Mouse (Mus musculus): ENCODE measurements around the gene Mknk2. TPM values are rescaled to one million over a fixed set of nuclear protein-coding genes. Genes with fewer than 3 reads are reported as not detected.

Gene Mknk2
- polyA plus RNA-seq, 1 experiment from 2014 or later: 56.2 TPM

GRCm38 (mm10) chr10:80621940-80622660 is 55.8 kb downstream of the Mknk2 start:
- H3K9me3 ChIP-seq: no peaks in the 10 kb centered on the region
- peak overlapping the region; percentile 96 for H3K27ac ChIP-seq
- ATAC-seq (ENCODE audit: low FRiP score): peak; percentile 95
- H3K9ac ChIP-seq: peak overlapping the region; percentile 97
- no peaks in the 10 kb centered on the region for H3K36me3 ChIP-seq
- H3K4me1 ChIP-seq (replicated peaks): peaks cover 42% of the 10 kb centered on the region
- H3K27me3 ChIP-seq: no peaks in the 10 kb centered on the region
- peak overlapping the region; percentile 68 for H3K4me2 ChIP-seq
- WGBS: under 1% methylated on average over 64 of the region's 64 CpGs
- H3K4me3 ChIP-seq: peak overlapping the region; percentile 81

GRCm38 (mm10) chr10:80621690-80621939 is 56.3 kb downstream of the Mknk2 start:
- ATAC-seq (ENCODE audit: low FRiP score): no peak; the same call in 1 of the 2 replicates
- H3K4me3 ChIP-seq: peak overlapping the region; percentile 81
- H3K27ac ChIP-seq: peak overlapping the region; percentile 96
- H3K27me3 ChIP-seq: no peaks in the 10 kb centered on the region
- 3% methylated on average over 9 of the region's 9 CpGs for WGBS
- H3K4me2 ChIP-seq: peak overlapping the region; percentile 68
- H3K9me3 ChIP-seq: no peaks in the 10 kb centered on the region
- H3K9ac ChIP-seq: peak overlapping the region; percentile 69
- peaks cover 42% of the 10 kb centered on the region for H3K4me1 ChIP-seq (replicated peaks)
- H3K36me3 ChIP-seq: no peaks in the 10 kb centered on the region

DNA sequence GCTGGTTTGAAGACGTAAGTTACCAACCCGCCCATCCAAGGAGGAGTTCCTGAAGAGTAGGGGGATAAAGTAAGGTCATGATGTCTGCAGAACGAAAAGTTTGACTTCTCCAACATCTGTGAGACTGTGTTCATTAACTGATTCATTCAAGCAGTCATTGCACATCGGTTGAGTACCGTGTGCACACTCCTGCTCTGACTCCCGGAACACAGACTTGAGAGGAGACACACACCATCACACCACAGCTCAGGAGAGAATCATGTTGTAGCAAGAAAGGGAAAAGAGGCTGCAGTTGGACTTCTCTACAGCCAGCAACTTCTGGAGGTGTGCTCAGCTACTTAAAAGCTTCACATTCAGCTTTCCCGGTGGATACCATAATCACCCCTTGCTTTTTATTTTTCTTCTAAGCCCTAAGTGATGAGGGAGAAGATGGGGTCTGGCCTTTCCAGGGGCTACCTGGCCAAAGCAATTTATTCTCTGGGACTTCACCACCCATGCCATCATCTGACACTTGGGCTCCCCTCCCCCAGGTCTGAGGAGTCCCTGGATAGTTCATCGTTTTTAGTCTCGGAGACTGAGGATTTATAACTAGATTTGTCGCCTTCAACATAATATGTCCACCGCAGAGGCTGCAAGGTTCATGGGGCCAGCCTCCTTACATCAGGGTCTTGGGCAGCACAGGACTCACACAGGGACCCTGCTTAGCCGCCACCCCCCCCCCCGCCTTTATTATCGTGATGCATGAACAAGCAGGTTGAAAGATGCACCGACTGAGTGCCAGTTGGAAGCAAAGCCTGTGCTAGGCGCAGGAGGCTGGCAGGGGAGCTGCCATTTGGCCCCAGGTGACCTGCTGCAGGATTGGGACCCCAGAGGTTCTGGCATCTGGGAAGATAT is 56.9 kb downstream of the Mknk2 start:
- H3K27me3 ChIP-seq: no peaks in the 10 kb centered on the region
- H3K9ac ChIP-seq: peak overlapping the region; percentile 69
- no peaks in the 10 kb centered on the region for H3K9me3 ChIP-seq
- peaks cover 38% of the 10 kb centered on the region for H3K4me1 ChIP-seq (replicated peaks)
- 58% methylated on average over 16 of the region's 16 CpGs for WGBS
- H3K36me3 ChIP-seq: peaks cover 4% of the 10 kb centered on the region
- no peak for ATAC-seq (ENCODE audit: low FRiP score)
- H3K4me2 ChIP-seq: peak overlapping the region; percentile 68
- peak overlapping the region; percentile 96 for H3K27ac ChIP-seq
- H3K4me3 ChIP-seq: peak overlapping the region; percentile 81

- WGBS: 87% methylated on average over 9 of the region's 9 CpGs
- H3K4me2 ChIP-seq: no peak overlapping the region
- no peak overlapping the region for H3K27ac ChIP-seq
- H3K4me1 ChIP-seq (replicated peaks): peaks cover 32% of the 10 kb centered on the region
- ATAC-seq (ENCODE audit: low FRiP score): no peak
- H3K9me3 ChIP-seq: no peaks in the 10 kb centered on the region
- no peaks in the 10 kb centered on the region for H3K27me3 ChIP-seq
- no peak overlapping the region for H3K9ac ChIP-seq
- H3K36me3 ChIP-seq: peaks cover 11% of the 10 kb centered on the region
- H3K4me3 ChIP-seq: no peak overlapping the region
These were observed 57.5 kb downstream of the Mknk2 start for GRCm38 (mm10) chr10:80620365-80620764.

- Histone ChIP-seq H3K9me3 (no peaks in the 10 kb centered on the region), H3K27me3 (no peaks in the 10 kb centered on the region), H3K36me3 (peaks cover 18% of the 10 kb centered on the region), H3K9ac (no peak overlapping the region), H3K4me2 (no peak overlapping the region), H3K27ac (no peak overlapping the region), H3K4me3 (no peak overlapping the region), H3K4me1 (replicated peaks) (peaks cover 25% of the 10 kb centered on the region)
- WGBS: 37% methylated on average over 8 of the region's 8 CpGs
- no peak for ATAC-seq (ENCODE audit: low FRiP score)
These were observed 58.3 kb downstream of the Mknk2 start for GRCm38 (mm10) chr10:80619465-80620244.

DNA sequence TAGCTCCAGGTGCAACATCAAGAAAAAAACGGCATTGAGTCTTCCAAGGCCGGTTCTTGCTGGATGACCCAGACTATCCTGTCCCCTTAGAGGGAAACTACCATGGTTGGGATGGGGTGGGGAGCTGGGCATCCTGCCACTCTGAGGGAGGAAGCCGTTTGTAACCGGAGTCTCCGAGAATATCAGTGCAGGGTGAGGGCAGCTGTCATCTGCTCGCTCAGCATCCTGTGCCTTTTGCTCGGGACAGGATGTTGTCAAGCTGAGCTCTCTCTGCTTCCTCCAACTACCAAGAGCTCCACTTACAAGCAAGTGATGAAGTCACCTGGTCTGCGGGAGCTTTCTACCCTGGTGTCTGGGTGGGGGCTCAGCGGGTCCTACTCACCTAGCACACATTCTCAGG is 59.7 kb downstream of the Mknk2 start:
- H3K36me3 ChIP-seq: peaks cover 33% of the 10 kb centered on the region
- no peaks in the 10 kb centered on the region for H3K9me3 ChIP-seq
- no peak overlapping the region for H3K27ac ChIP-seq
- H3K27me3 ChIP-seq: no peaks in the 10 kb centered on the region
- no peak overlapping the region for H3K4me3 ChIP-seq
- ATAC-seq (ENCODE audit: low FRiP score): no peak
- H3K9ac ChIP-seq: no peak overlapping the region
- peaks cover 10% of the 10 kb centered on the region for H3K4me1 ChIP-seq (replicated peaks)
- 69% methylated on average over 9 of the region's 9 CpGs for WGBS
- H3K4me2 ChIP-seq: no peak overlapping the region

Other genes starting within 250 kb of the Mknk2 start
- gene Tcf3, start 244.5 kb downstream of the Mknk2 start, polyA plus RNA-seq (2015; fragmentation: Nextera tagmentation; extraction: Ambion mirVana): 60.9 and 62.5 TPM in 2 replicates
- gene Onecut3, start 183.3 kb downstream of the Mknk2 start, polyA plus RNA-seq (2015; fragmentation: Nextera tagmentation; extraction: Ambion mirVana): 2.1 and 2.5 TPM in 2 replicates
- gene Atp8b3, start 139.0 kb downstream of the Mknk2 start, polyA plus RNA-seq (2015; fragmentation: Nextera tagmentation; extraction: Ambion mirVana): 1.2 and 1.3 TPM in 2 replicates
- 28.8 and 31.3 TPM in 2 replicates for gene Rexo1, start 116.6 kb downstream of the Mknk2 start, polyA plus RNA-seq (2015; fragmentation: Nextera tagmentation; extraction: Ambion mirVana)
- 4.6 and 4.9 TPM in 2 replicates for gene Klf16, start 100.8 kb downstream of the Mknk2 start, polyA plus RNA-seq (2015; fragmentation: Nextera tagmentation; extraction: Ambion mirVana)
- 93.8 and 96.2 TPM in 2 replicates for gene Abhd17a, start 87.8 kb downstream of the Mknk2 start, polyA plus RNA-seq (2015; fragmentation: Nextera tagmentation; extraction: Ambion mirVana)
- gene Scamp4, start 75.2 kb downstream of the Mknk2 start, polyA plus RNA-seq (2015; fragmentation: Nextera tagmentation; extraction: Ambion mirVana): 65.1 and 67.5 TPM in 2 replicates
- gene Adat3, start 75.2 kb downstream of the Mknk2 start, polyA plus RNA-seq (2015; fragmentation: Nextera tagmentation; extraction: Ambion mirVana): 4.4 and 6.4 TPM in 2 replicates
- gene Gm49322, start 72.1 kb downstream of the Mknk2 start, polyA plus RNA-seq (2015; fragmentation: Nextera tagmentation; extraction: Ambion mirVana): 3.1 and 3.3 TPM in 2 replicates
- 98.5 and 102 TPM in 2 replicates for gene Csnk1g2, start 55.3 kb downstream of the Mknk2 start, polyA plus RNA-seq (2015; fragmentation: Nextera tagmentation; extraction: Ambion mirVana)
- 75.7 and 77.8 TPM in 2 replicates for gene Btbd2, start 21.0 kb downstream of the Mknk2 start, polyA plus RNA-seq (2015; fragmentation: Nextera tagmentation; extraction: Ambion mirVana)
- gene Mob3a, start 23.9 kb upstream of the Mknk2 start, polyA plus RNA-seq (2015; fragmentation: Nextera tagmentation; extraction: Ambion mirVana): 51.8 and 56.8 TPM in 2 replicates
- gene Izumo4, start 24.1 kb upstream of the Mknk2 start, polyA plus RNA-seq (2015; fragmentation: Nextera tagmentation; extraction: Ambion mirVana): 36.4 and 42.8 TPM in 2 replicates
- 100 and 101 TPM in 2 replicates for gene Ap3d1, start 64.2 kb upstream of the Mknk2 start, polyA plus RNA-seq (2015; fragmentation: Nextera tagmentation; extraction: Ambion mirVana)
- 18.9 and 19.4 TPM in 2 replicates for gene Dot1l, start 77.1 kb upstream of the Mknk2 start, polyA plus RNA-seq (2015; fragmentation: Nextera tagmentation; extraction: Ambion mirVana)
- gene Sf3a2, start 120.1 kb upstream of the Mknk2 start, polyA plus RNA-seq (2015; fragmentation: Nextera tagmentation; extraction: Ambion mirVana): 55.9 and 61.6 TPM in 2 replicates
- gene Plekhj1, start 120.5 kb upstream of the Mknk2 start, polyA plus RNA-seq (2015; fragmentation: Nextera tagmentation; extraction: Ambion mirVana): 128 and 132 TPM in 2 replicates
- 0.22 TPM in 1 of 2 replicates, not detected in the other for gene Amh, start 127.1 kb upstream of the Mknk2 start, polyA plus RNA-seq (2015; fragmentation: Nextera tagmentation; extraction: Ambion mirVana)
- 0.56 and 0.95 TPM in 2 replicates for gene Jsrp1, start 135.4 kb upstream of the Mknk2 start, polyA plus RNA-seq (2015; fragmentation: Nextera tagmentation; extraction: Ambion mirVana)
- gene Oaz1, start 148.5 kb upstream of the Mknk2 start, polyA plus RNA-seq (2015; fragmentation: Nextera tagmentation; extraction: Ambion mirVana): 1,227 and 1,240 TPM in 2 replicates
- 3.4 and 3.5 TPM in 2 replicates for gene Lingo3, start 165.9 kb upstream of the Mknk2 start, polyA plus RNA-seq (2015; fragmentation: Nextera tagmentation; extraction: Ambion mirVana)
- 210 and 237 TPM in 2 replicates for gene Lsm7, start 177.1 kb upstream of the Mknk2 start, polyA plus RNA-seq (2015; fragmentation: Nextera tagmentation; extraction: Ambion mirVana)
- 63.6 and 68.8 TPM in 2 replicates for gene Sppl2b, start 177.2 kb upstream of the Mknk2 start, polyA plus RNA-seq (2015; fragmentation: Nextera tagmentation; extraction: Ambion mirVana)
- gene Tmprss9, start 193.7 kb upstream of the Mknk2 start, polyA plus RNA-seq (2015; fragmentation: Nextera tagmentation; extraction: Ambion mirVana): 0.13 and 0.17 TPM in 2 replicates
- gene Timm13, start 222.9 kb upstream of the Mknk2 start, polyA plus RNA-seq (2015; fragmentation: Nextera tagmentation; extraction: Ambion mirVana): 333 and 336 TPM in 2 replicates
- gene Lmnb2, start 240.1 kb upstream of the Mknk2 start, polyA plus RNA-seq (2015; fragmentation: Nextera tagmentation; extraction: Ambion mirVana): 41.5 and 43.9 TPM in 2 replicates

Measured in hindbrain, embryonic 13.5 days (tissue).